Mouse (Mus musculus) hindbrain, embryonic 10.5 days (tissue): ENCODE data around the gene Iqsec1. TPM values are rescaled to one million over a fixed set of nuclear protein-coding genes. Genes with fewer than 3 reads are reported as not detected.
A peak's percentile ranks its signal among the peaks of the same experiment; 100 is the strongest.

Experiments used
- DNase-seq: peaks from one replicate; pipeline ENCODE4 v3.0.0-alpha.2; 2017; ENCODE audit warnings: low spot score
- H3K27ac ChIP-seq: fragments of 300-500 bp; sonication (generic); 2 replicates; pipeline ENCODE4 v1.5.1; 2016; ENCODE audit warnings: mild to moderate bottlenecking, moderate library complexity
- H3K27me3 ChIP-seq: fragments of 300-500 bp; sonication (generic); 2 replicates; pipeline ENCODE4 v1.6.1; 2016; ENCODE audit warnings: mild to moderate bottlenecking; ENCODE audit not compliant: poor library complexity, insufficient read depth, severe bottlenecking
- H3K36me3 ChIP-seq: fragments of 300-500 bp; sonication (generic); 2 replicates; pipeline ENCODE4 v1.6.1; 2016; ENCODE audit warnings: mild to moderate bottlenecking, moderate library complexity
- H3K4me1 ChIP-seq: fragments of 300-500 bp; sonication (generic); replicated peaks from 2 replicates; pipeline ENCODE4 v1.6.1; 2016; ENCODE audit warnings: mild to moderate bottlenecking
- H3K4me3 ChIP-seq: fragments of 300-500 bp; sonication (generic); 2 replicates; pipeline ENCODE4 v1.5.1; 2016; ENCODE audit warnings: mild to moderate bottlenecking, moderate library complexity
- H3K9me3 ChIP-seq: fragments of 300-500 bp; sonication (generic); 2 replicates; pipeline ENCODE4 v1.6.1; 2016; ENCODE audit warnings: mild to moderate bottlenecking, moderate library complexity
- WGBS: fragments of 180-500 bp; shearing (Covaris S2); methylation state at CpG from one replicate; pipeline ENCODE4 v1.1.7; 2016; 5-methylcytosine and 5-hydroxymethylcytosine counted together
- polyA plus RNA-seq: library from polyadenylated mRNA; unstranded; fragments of >200 nt; fragmentation: Nextera tagmentation; extraction: Ambion mirVana; gene quantifications from 2 replicates; pipeline ENCODE4 v1.2.1, GENCODE M21; 2016

Gene Iqsec1
- polyA plus RNA-seq, 1 experiment from 2014 or later = 13.8 TPM

- no peak for DNase-seq
- H3K36me3 ChIP-seq = no peaks in the 10 kb centered on the region
- H3K27ac ChIP-seq = no peak overlapping the region
- peaks cover 47% of the 10 kb centered on the region for H3K4me1 ChIP-seq
- no peaks in the 10 kb centered on the region for H3K27me3 ChIP-seq
- 90% methylated on average over 1 of the region's 1 CpGs for WGBS
- no peak overlapping the region for H3K4me3 ChIP-seq
- H3K9me3 ChIP-seq = no peaks in the 10 kb centered on the region
Measured at GRCm38 (mm10) chr6:90717711-90718110, 270.8 kb downstream of the Iqsec1 start.

DNA sequence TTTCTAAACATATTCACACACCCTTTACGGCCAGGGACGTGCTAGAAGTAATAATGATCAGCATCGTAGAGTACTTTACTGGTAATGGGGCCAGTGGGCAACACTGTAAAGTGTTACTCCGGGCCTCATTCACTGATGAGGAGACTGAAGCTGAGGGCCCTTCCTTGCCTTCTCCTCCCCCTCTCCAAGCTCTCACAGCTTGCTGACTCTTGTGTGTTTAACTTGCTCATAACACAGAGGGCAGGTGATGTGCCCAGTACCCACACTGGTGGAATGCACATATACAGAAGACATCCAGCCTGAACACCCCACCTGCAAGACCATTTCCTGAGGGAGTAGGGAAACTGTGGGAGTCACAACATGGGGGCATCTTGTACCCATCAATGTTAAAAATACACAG, 271.6 kb downstream of the Iqsec1 start:
- 50% methylated on average over 4 of the region's 4 CpGs for whole genome bisulfite sequencing
- peaks cover 56% of the 10 kb centered on the region for H3K4me1 ChIP-seq
- no peaks in the 10 kb centered on the region for H3K27me3 ChIP-seq
- DNase-seq = no peak
- no peaks in the 10 kb centered on the region for H3K9me3 ChIP-seq
- H3K36me3 ChIP-seq = no peaks in the 10 kb centered on the region
- no peak overlapping the region for H3K27ac ChIP-seq
- H3K4me3 ChIP-seq = peak overlapping the region; percentile 65

GRCm38 (mm10) chr6:90716066-90716704, 272.3 kb downstream of the Iqsec1 start:
- Histone ChIP-seq H3K9me3 (no peaks in the 10 kb centered on the region), H3K4me1 (peaks cover 63% of the 10 kb centered on the region)

GRCm38 (mm10) chr6:90715245-90715905, 273.1 kb downstream of the Iqsec1 start:
- 63% methylated on average over 4 of the region's 4 CpGs for WGBS
- peak overlapping the region; percentile 65 for H3K4me3 ChIP-seq
- H3K27ac ChIP-seq = peak overlapping the region; percentile 91
- no peak for DNase-seq
- peaks cover 70% of the 10 kb centered on the region for H3K4me1 ChIP-seq
- no peaks in the 10 kb centered on the region for H3K9me3 ChIP-seq
- H3K36me3 ChIP-seq = no peaks in the 10 kb centered on the region
- no peaks in the 10 kb centered on the region for H3K27me3 ChIP-seq

More at GRCm38 (mm10) chr6:90716066-90716704, 272.3 kb downstream of the Iqsec1 start:
- H3K4me3 ChIP-seq = peak overlapping the region; percentile 65
- DNase-seq = peak; percentile 90
- H3K27ac ChIP-seq = peak overlapping the region; percentile 91
- H3K36me3 ChIP-seq = no peaks in the 10 kb centered on the region
- WGBS = 2% methylated on average over 48 of the region's 49 CpGs
- H3K27me3 ChIP-seq = no peaks in the 10 kb centered on the region

DNA sequence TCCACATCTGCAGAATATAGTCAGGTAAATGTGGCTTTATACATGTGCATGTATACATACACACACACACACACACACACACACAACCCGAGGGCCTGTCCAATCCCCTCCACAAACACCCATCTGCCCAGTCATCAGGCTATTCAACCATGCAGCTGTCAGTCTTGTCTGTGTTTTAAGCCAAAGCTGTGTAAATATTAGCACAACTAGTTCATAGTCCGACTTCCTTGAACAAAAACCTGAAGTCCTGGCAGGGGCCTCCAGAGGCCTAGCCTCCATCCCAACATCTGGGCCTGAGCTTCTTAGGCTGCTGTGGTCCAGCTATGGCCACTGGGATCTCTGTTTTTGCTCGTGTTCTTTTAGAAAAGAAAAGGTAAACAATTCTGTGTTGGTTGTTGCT, 274.8 kb downstream of the Iqsec1 start:
- Histone ChIP-seq H3K4me3 (no peak overlapping the region), H3K9me3 (no peaks in the 10 kb centered on the region), H3K4me1 (peaks cover 72% of the 10 kb centered on the region), H3K36me3 (no peaks in the 10 kb centered on the region), H3K27me3 (no peaks in the 10 kb centered on the region), H3K27ac (peak overlapping the region; percentile 91)
- WGBS = 61% methylated on average over 3 of the region's 3 CpGs
- no peak for DNase-seq

DNA sequence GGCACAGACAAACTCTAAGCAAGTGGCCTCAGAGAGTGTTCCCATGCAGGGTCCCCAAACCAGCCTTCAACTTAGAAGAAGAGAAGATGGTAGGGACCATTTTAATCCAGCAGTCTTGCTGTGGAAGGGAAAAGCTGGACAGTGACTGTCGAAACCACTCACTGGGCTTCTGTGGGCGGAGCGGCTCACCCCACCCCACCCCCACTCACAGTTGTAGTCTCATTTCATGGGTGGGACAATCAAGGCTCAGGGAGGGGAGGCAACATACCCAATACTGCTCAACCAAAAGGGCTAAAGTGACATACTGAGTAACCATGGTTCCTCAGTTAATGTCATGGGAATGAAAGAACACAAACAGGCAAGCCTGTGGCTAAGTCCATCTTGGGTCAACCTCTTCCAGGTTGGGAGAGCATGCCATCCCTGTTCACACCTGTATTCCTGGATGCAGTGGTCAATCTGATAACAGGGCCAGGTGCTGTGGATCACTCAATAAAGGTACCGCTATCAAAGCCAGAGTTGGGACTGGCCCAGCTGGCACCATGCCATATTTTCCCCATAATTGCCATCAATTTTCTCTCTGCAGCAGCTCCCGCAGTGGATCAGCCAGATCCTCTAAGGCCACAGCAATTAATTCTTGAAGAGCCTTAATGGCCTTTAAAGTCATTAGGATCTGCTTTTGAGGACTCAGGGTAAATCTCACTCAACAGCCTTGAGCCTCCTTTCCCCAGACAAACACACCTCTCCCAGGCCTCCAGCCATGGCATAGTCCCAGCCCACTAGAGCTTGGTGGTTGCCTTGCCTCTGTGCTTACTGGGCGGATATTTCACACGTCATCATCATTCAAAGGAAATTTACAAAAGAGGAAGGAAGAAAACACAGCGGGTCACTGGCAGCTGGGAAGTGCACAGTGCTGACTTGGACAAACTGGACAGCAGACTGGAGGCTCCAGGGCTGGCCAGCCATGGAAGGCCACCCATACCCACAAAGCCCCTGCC, 275.7 kb downstream of the Iqsec1 start:
- DNase-seq = no peak
- Histone ChIP-seq H3K27me3 (no peaks in the 10 kb centered on the region), H3K4me3 (no peak overlapping the region), H3K27ac (peak overlapping the region; percentile 82), H3K4me1 (peaks cover 81% of the 10 kb centered on the region), H3K36me3 (no peaks in the 10 kb centered on the region), H3K9me3 (no peaks in the 10 kb centered on the region)
- 79% methylated on average over 8 of the region's 8 CpGs for whole genome bisulfite sequencing

GRCm38 (mm10) chr6:90712063-90712462, 276.4 kb downstream of the Iqsec1 start:
- no peaks in the 10 kb centered on the region for H3K27me3 ChIP-seq
- H3K4me1 ChIP-seq = peaks cover 87% of the 10 kb centered on the region
- no peaks in the 10 kb centered on the region for H3K36me3 ChIP-seq
- peak overlapping the region; percentile 82 for H3K27ac ChIP-seq
- H3K9me3 ChIP-seq = no peaks in the 10 kb centered on the region
- no peak overlapping the region for H3K4me3 ChIP-seq
- 70% methylated on average over 3 of the region's 3 CpGs for WGBS
- no peak for DNase-seq

- 48% methylated on average over 12 of the region's 12 CpGs for WGBS
- peak; percentile 42 for DNase-seq
Measured at GRCm38 (mm10) chr6:90711476-90712035, 276.9 kb downstream of the Iqsec1 start.

GRCm38 (mm10) chr6:90710778-90711177, 277.7 kb downstream of the Iqsec1 start:
- H3K36me3 ChIP-seq = no peaks in the 10 kb centered on the region
- WGBS = 89% methylated on average over 5 of the region's 5 CpGs
- no peaks in the 10 kb centered on the region for H3K9me3 ChIP-seq
- no peak for DNase-seq
- no peak overlapping the region for H3K4me3 ChIP-seq
- H3K27me3 ChIP-seq = no peaks in the 10 kb centered on the region
- peaks cover 87% of the 10 kb centered on the region for H3K4me1 ChIP-seq
- H3K27ac ChIP-seq = peak overlapping the region; percentile 82

More at GRCm38 (mm10) chr6:90711476-90712035, 276.9 kb downstream of the Iqsec1 start:
- Histone ChIP-seq H3K27me3 (no peaks in the 10 kb centered on the region), H3K4me3 (no peak overlapping the region), H3K27ac (peak overlapping the region; percentile 82), H3K4me1 (peaks cover 87% of the 10 kb centered on the region), H3K9me3 (no peaks in the 10 kb centered on the region), H3K36me3 (no peaks in the 10 kb centered on the region)

GRCm38 (mm10) chr6:90709929-90710777, 278.3 kb downstream of the Iqsec1 start:
- Histone ChIP-seq H3K36me3 (no peaks in the 10 kb centered on the region), H3K9me3 (no peaks in the 10 kb centered on the region), H3K27ac (peak overlapping the region; percentile 82; the same call in 1 of the 2 replicates), H3K27me3 (no peaks in the 10 kb centered on the region), H3K4me3 (no peak overlapping the region), H3K4me1 (peaks cover 87% of the 10 kb centered on the region)
- no peak for DNase-seq
- 93% methylated on average over 9 of the region's 9 CpGs for WGBS

- DNase-seq = no peak
- peaks cover 87% of the 10 kb centered on the region for H3K4me1 ChIP-seq
- no peaks in the 10 kb centered on the region for H3K27me3 ChIP-seq
- H3K9me3 ChIP-seq = no peaks in the 10 kb centered on the region
- H3K36me3 ChIP-seq = no peaks in the 10 kb centered on the region
- H3K4me3 ChIP-seq = no peak overlapping the region
- 0 out of 2 replicates have a peak overlapping the region, but pooled peaks have one; percentile 23 for H3K27ac ChIP-seq
Measured at GRCm38 (mm10) chr6:90708061-90708618, 280.3 kb downstream of the Iqsec1 start.
